Mouse (Mus musculus): Measurements from ENCODE around the gene Krt84. TPM values are rescaled to one million over a fixed set of nuclear protein-coding genes. Genes with fewer than 3 reads are reported as not detected.

The Krt84 gene
- polyA plus RNA-seq, 1 experiment from 2014 or later: not detected

Small RNA genes within 50 kb of the gene (microRNA-seq; reads per million reads assigned to microRNA genes)
- gene Gm44393 (not detected), gene Gm44460 (not detected)

Other genes starting within 250 kb of the Krt84 start
- gene Atg101, start 248.5 kb downstream of the Krt84 start, polyA plus RNA-seq (2015; fragmentation: Nextera tagmentation; extraction: Ambion mirVana): 50.6 and 56.1 TPM in 2 replicates
- gene 6030408B16Rik, start 239.6 kb downstream of the Krt84 start, polyA plus RNA-seq (2015; fragmentation: Nextera tagmentation; extraction: Ambion mirVana): 2.4 and 3.0 TPM in 2 replicates
- gene Krt80, start 162.7 kb downstream of the Krt84 start, polyA plus RNA-seq (2015; fragmentation: Nextera tagmentation; extraction: Ambion mirVana): 7.8 and 7.9 TPM in 2 replicates
- 20.6 and 26.7 TPM in 2 replicates for gene Krt7, start 121.8 kb downstream of the Krt84 start, polyA plus RNA-seq (2015; fragmentation: Nextera tagmentation; extraction: Ambion mirVana)
- 0.08 TPM in 1 of 2 replicates, not detected in the other for gene Krt87, start 94.0 kb downstream of the Krt84 start, polyA plus RNA-seq (2015; fragmentation: Nextera tagmentation; extraction: Ambion mirVana)
- gene Krt88, start 85.1 kb downstream of the Krt84 start, polyA plus RNA-seq (2015; fragmentation: Nextera tagmentation; extraction: Ambion mirVana): not detected in 2 replicates
- gene Krt81, start 69.1 kb downstream of the Krt84 start, polyA plus RNA-seq (2015; fragmentation: Nextera tagmentation; extraction: Ambion mirVana): not detected in 2 replicates
- gene Krt86, start 59.3 kb downstream of the Krt84 start, polyA plus RNA-seq (2015; fragmentation: Nextera tagmentation; extraction: Ambion mirVana): not detected in 2 replicates
- gene Krt83, start 41.3 kb downstream of the Krt84 start, polyA plus RNA-seq (2015; fragmentation: Nextera tagmentation; extraction: Ambion mirVana): not detected in 2 replicates
- gene Gm49425, start 15.6 kb downstream of the Krt84 start, polyA plus RNA-seq (2015; fragmentation: Nextera tagmentation; extraction: Ambion mirVana): not detected in 2 replicates
- not detected in 2 replicates for gene Krt82, start 17.8 kb upstream of the Krt84 start, polyA plus RNA-seq (2015; fragmentation: Nextera tagmentation; extraction: Ambion mirVana)
- not detected in 2 replicates for gene Krt90, start 30.1 kb upstream of the Krt84 start, polyA plus RNA-seq (2015; fragmentation: Nextera tagmentation; extraction: Ambion mirVana)
- gene Krt75, start 41.1 kb upstream of the Krt84 start, polyA plus RNA-seq (2015; fragmentation: Nextera tagmentation; extraction: Ambion mirVana): not detected in 2 replicates
- not detected in 2 replicates for gene Gm5414, start 95.4 kb upstream of the Krt84 start, polyA plus RNA-seq (2015; fragmentation: Nextera tagmentation; extraction: Ambion mirVana)
- not detected in 2 replicates for gene Gm5478, start 114.6 kb upstream of the Krt84 start, polyA plus RNA-seq (2015; fragmentation: Nextera tagmentation; extraction: Ambion mirVana)
- not detected in 2 replicates for gene Krt6b, start 147.5 kb upstream of the Krt84 start, polyA plus RNA-seq (2015; fragmentation: Nextera tagmentation; extraction: Ambion mirVana)
- gene Krt6a, start 161.5 kb upstream of the Krt84 start, polyA plus RNA-seq (2015; fragmentation: Nextera tagmentation; extraction: Ambion mirVana): not detected in 2 replicates
- 0.59 and 3.6 TPM in 2 replicates for gene Krt5, start 180.1 kb upstream of the Krt84 start, polyA plus RNA-seq (2015; fragmentation: Nextera tagmentation; extraction: Ambion mirVana)
- gene Krt71, start 210.3 kb upstream of the Krt84 start, polyA plus RNA-seq (2015; fragmentation: Nextera tagmentation; extraction: Ambion mirVana): not detected in 2 replicates